21 mouse cellular contexts compared by ENCODE assay signal in the genomic region with DNA sequence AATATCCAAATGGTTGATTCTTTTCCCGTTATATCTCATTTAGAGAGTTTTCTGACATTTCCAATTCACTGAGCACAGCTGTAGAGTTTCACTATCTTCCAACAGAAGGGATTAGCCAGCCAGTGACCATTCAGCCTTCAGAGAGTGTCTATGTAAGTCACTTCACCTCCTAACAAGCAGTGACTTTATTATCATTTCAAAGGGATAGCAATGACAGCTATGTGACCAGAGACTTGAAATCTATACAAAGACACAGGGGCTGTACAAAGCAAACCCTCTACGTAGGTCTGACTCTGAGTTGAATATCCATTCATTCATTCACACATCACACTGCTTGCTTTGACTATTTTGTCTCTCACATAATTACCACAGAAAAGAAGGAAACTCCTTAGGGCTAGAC.
DNase-seq lines count a peak whose midpoint lies in the region; ATAC-seq and TF ChIP-seq lines count a peak whose summit lies in the region.
"Had no signal": no experiment of that assay in that cellular context is flagged by ENCODE, and none has a peak within 500 bp of the region (broad histone marks: within the 10 kb centered on the region; RNA-seq: fewer than 3 reads in every experiment).

No protein-coding gene starts in this region.

- no peak for TF ChIP-seq CTCF in brain, embryonic 14.5 days (IDR thresholded peaks at IDR 0.05; ENCODE audit: borderline replicate concordance, extremely low read depth, insufficient read depth, insufficient read length)

- no peaks in the 10 kb centered on the region for H3K27me3 ChIP-seq in midbrain, embryonic 14.5 days (ENCODE audit: control insufficient read depth, insufficient read depth, low read length)
- H3K27me3 ChIP-seq: forebrain, embryonic 15.5 days; hindbrain, embryonic 12.5 days had no signal

- H3K36me3 ChIP-seq in midbrain, embryonic 14.5 days (ENCODE audit: control insufficient read depth, insufficient read depth, low read length): no peaks in the 10 kb centered on the region
- H3K36me3 ChIP-seq: embryonic facial prominence, embryonic 10.5 days; forebrain, embryonic 15.5 days; heart, embryonic 10.5 days; hindbrain, embryonic 12.5 days had no signal

- H3K4me3 ChIP-seq in midbrain, embryonic 14.5 days (replicated peaks; ENCODE audit: low read depth, low read length): no peak overlapping the region
- H3K4me3 ChIP-seq: embryonic facial prominence, embryonic 10.5 days; forebrain, embryonic 15.5 days; heart, embryonic 10.5 days; hindbrain, embryonic 12.5 days had no signal

- WGBS in midbrain, embryonic 14.5 days: 5% methylated on average over 2 of the region's 2 CpGs

- no peak overlapping the region for H3K4me2 ChIP-seq in midbrain, embryonic 14.5 days (ENCODE audit: low read length)
- H3K4me2 ChIP-seq: forebrain, embryonic 15.5 days; hindbrain, embryonic 12.5 days had no signal

- ATAC-seq in frontal cortex, adult (ENCODE audit: low TSS enrichment): peak; percentile 20; the same call in 1 of the 2 replicates
- ATAC-seq in midbrain, embryonic 14.5 days (ENCODE audit: low FRiP score, low TSS enrichment): peak; percentile 43; the same call in 1 of the 2 replicates
- ATAC-seq: activated CD4-positive, CD25-positive, alpha-beta regulatory T cell, adult 4 months; forebrain, embryonic 15.5 days; hindbrain, embryonic 16.5 days; Patski had no signal

- no peak for TF ChIP-seq POLR2A in brain, embryonic 14.5 days (IDR thresholded peaks at IDR 0.05; ENCODE audit: borderline replicate concordance, extremely low read depth, insufficient read depth, insufficient read length, poor library complexity, severe bottlenecking)

- no peak for DNase-seq in frontal cortex, postnatal 10 days (ENCODE audit: low spot score in 2 of 2)
- peak; percentile 57 for DNase-seq in brain, embryonic 14.5 days (ENCODE audit: low read depth)
- DNase-seq in midbrain, embryonic 14.5 days: peak; percentile 42
- peak; percentile 4 for DNase-seq in retina, postnatal 1 day
- DNase-seq in frontal cortex, postnatal 14 days (ENCODE audit: low spot score in 2 of 2): no peak
- no peak for DNase-seq in testis, postnatal 10 days (ENCODE audit: low spot score)
- DNase-seq: adrenal gland, postnatal 25 days; cerebellum, adult 2 months; cerebellum, postnatal 10 days; gastrocnemius, postnatal 36 days; heart, adult 18-20 months; heart, postnatal 10 days; heart, postnatal 4 days had no signal

- no peak overlapping the region for H3K27ac ChIP-seq in midbrain, embryonic 14.5 days (replicated peaks; ENCODE audit: low read depth, low read length)
- H3K27ac ChIP-seq: embryonic facial prominence, embryonic 10.5 days; forebrain, embryonic 15.5 days; heart, embryonic 10.5 days; hindbrain, embryonic 12.5 days had no signal

- no peak overlapping the region for H3K9ac ChIP-seq in midbrain, embryonic 14.5 days (replicated peaks; ENCODE audit: low read length)
- H3K9ac ChIP-seq: forebrain, embryonic 15.5 days; hindbrain, embryonic 12.5 days had no signal

- H3K9me3 ChIP-seq in midbrain, embryonic 14.5 days (ENCODE audit: control insufficient read depth, low read length): no peaks in the 10 kb centered on the region
- H3K9me3 ChIP-seq: embryonic facial prominence, embryonic 10.5 days; forebrain, embryonic 15.5 days; heart, embryonic 10.5 days; hindbrain, embryonic 12.5 days had no signal

- peaks cover 8% of the 10 kb centered on the region; the same call in 1 of the 2 replicates for H3K4me1 ChIP-seq in midbrain, embryonic 14.5 days (ENCODE audit: control insufficient read depth, insufficient read depth, low read length)
- H3K4me1 ChIP-seq: embryonic facial prominence, embryonic 10.5 days; forebrain, embryonic 15.5 days; heart, embryonic 10.5 days had no signal

Comparison
In these comparisons a context has a peak if more than half of its experiments do, and no peak if none do; other contexts are left out.
1. DNase-seq: peak in brain, embryonic 14.5 days (single experiment), midbrain, embryonic 14.5 days (single experiment) and retina, postnatal 1 day (single experiment); none in frontal cortex, postnatal 10 days (0 of 2), frontal cortex, postnatal 14 days (0 of 2) and testis, postnatal 10 days (single experiment).